In the genomic region with DNA sequence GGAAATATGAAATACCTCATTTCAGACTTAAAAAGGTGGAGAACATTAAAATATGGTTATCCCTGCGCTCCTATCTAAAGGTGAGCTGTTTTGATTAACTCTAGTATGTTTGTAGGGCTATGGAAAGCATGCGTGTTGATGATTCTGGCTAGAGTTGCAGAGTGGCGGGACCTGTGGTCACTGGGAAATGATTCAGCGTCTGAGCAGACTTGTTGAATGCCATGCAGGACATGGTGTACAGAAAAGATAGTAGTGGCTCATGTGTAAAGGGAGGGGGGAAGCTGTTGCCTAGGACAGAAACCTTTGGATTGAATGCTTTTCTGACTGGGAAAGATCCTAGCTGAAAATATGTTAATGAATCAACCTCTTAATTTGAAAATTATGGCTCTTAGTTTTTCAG, we compare ENCODE assay signal across 19 mouse cellular contexts. TPM values are rescaled to one million over a fixed set of nuclear protein-coding genes. Genes with fewer than 3 reads are reported as not detected.
DNase-seq lines count a peak whose midpoint lies in the region; ATAC-seq lines count a peak whose summit lies in the region.
"Had no signal": no experiment of that assay in that cellular context is flagged by ENCODE, and none has a peak within 500 bp of the region (broad histone marks: within the 10 kb centered on the region; RNA-seq: fewer than 3 reads in every experiment).

No protein-coding gene starts in this region.

- intact Hi-C loops in heart, postnatal 25 days (cut with DNase I), result no loop called here
- intact Hi-C loops in left cerebral cortex, postnatal 10 days (cut with DNase I), result no loop called here

- peak; percentile 55 for DNase-seq in heart, adult 11 months
- DNase-seq in heart, postnatal 25 days (ENCODE audit: low spot score), result no peak
- DNase-seq in 416B (ENCODE audit: low read depth), result peak; percentile 87
- no peak for DNase-seq in spleen, adult 18-20 months
- DNase-seq in left cerebral cortex, postnatal 10 days (ENCODE audit: extremely low spot score in 1 of 2, low spot score in 2 of 2), result no peak
- DNase-seq: adrenal gland, adult 8-10 months; adrenal gland, postnatal 14 days; adrenal gland, postnatal 36 days; cerebellum, adult 11-12 months; cerebellum, adult 2 months; cerebellum, adult 9-10 months; cerebellum, postnatal 10 days; cerebellum, postnatal 25 days; embryo, embryonic 11 days had no signal

- ATAC-seq in megakaryocyte progenitor cell, adult 5-6 weeks (replicated peaks; ENCODE audit: poor library complexity), result peak; percentile 46; the same call in 1 of the 2 replicates
- ATAC-seq: activated CD4-positive, CD25-positive, alpha-beta regulatory T cell, adult 4 months; forebrain, embryonic 14.5 days; forebrain, embryonic 16.5 days; Patski had no signal

RNA-seq across cellular contexts. Expression of gene Phtf1, which starts 30.8 kb away (rescaled TPM):
- total RNA-seq in heart, postnatal 25 days (2021), result 1 to 10 TPM; 6.9 to 9.8 TPM
- 18.8 and 20.3 TPM in 2 replicates for total RNA-seq in megakaryocyte progenitor cell, adult 5-6 weeks (2015)
- total RNA-seq in megakaryocyte progenitor cell, adult 5-6 weeks (2017), result 27.3 and 32.7 TPM in 2 replicates
- 10 to 100 TPM; 41.5 to 41.6 TPM for total RNA-seq in left cerebral cortex, postnatal 10 days (2021)

Comparison
In these comparisons a context has a peak if more than half of its experiments do, and no peak if none do; other contexts are left out.
1. DNase-seq: peak in heart, adult 11 months (single experiment) and 416B (single experiment); none in heart, postnatal 25 days (single experiment), spleen, adult 18-20 months (0 of 2) and left cerebral cortex, postnatal 10 days (0 of 2).